Mouse (Mus musculus): ENCODE data around the gene Bicra. TPM values are rescaled to one million over a fixed set of nuclear protein-coding genes. Genes with fewer than 3 reads are reported as not detected.

Gene Bicra
- polyA plus RNA-seq, 1 experiment from 2014 or later, result 1.8 TPM

GRCm38 (mm10) chr7:16009636-16010035, 38.1 kb downstream of the Bicra start:
- Histone ChIP-seq H3K27ac (replicated peaks) (no peak overlapping the region), H3K27me3 (ENCODE audit: control insufficient read depth, insufficient read depth, low read length) (no peaks in the 10 kb centered on the region), H3K4me3 (ENCODE audit: low read depth, low read length) (no peak overlapping the region), H3K9me3 (ENCODE audit: control insufficient read depth, low read length) (no peaks in the 10 kb centered on the region), H3K4me2 (replicated peaks; ENCODE audit: low read depth) (no peak overlapping the region), H3K9ac (ENCODE audit: low read length) (no peak overlapping the region), H3K4me1 (replicated peaks; ENCODE audit: control insufficient read depth, insufficient read depth) (no peaks in the 10 kb centered on the region), H3K36me3 (ENCODE audit: control insufficient read depth, insufficient read depth, low read length) (no peaks in the 10 kb centered on the region; the same call in 1 of the 2 replicates)
- ATAC-seq (ENCODE audit: low FRiP score, low TSS enrichment) (no peak), DNase-seq (ENCODE audit: low spot score) (no peak)
- TF ChIP-seq CTCF (IDR thresholded peaks at IDR 0.05; ENCODE audit: low read depth), result no peak
- TF ChIP-seq EP300 (optimal IDR thresholded peaks at IDR 0.05), result no peak
- WGBS, result 91% methylated on average over 7 of the region's 7 CpGs

GRCm38 (mm10) chr7:16005020-16005419, 42.7 kb downstream of the Bicra start:
- H3K27me3 ChIP-seq (ENCODE audit: control insufficient read depth, insufficient read depth, low read length), result no peaks in the 10 kb centered on the region
- H3K4me3 ChIP-seq (ENCODE audit: low read depth, low read length), result no peak overlapping the region
- H3K9me3 ChIP-seq (ENCODE audit: control insufficient read depth, low read length), result no peaks in the 10 kb centered on the region
- ATAC-seq (ENCODE audit: low FRiP score, low TSS enrichment) (peak; percentile 68), DNase-seq (ENCODE audit: low spot score) (no peak)
- WGBS, result 60% methylated on average over 3 of the region's 3 CpGs
- no peak for TF ChIP-seq EP300 (optimal IDR thresholded peaks at IDR 0.05)
- no peak for TF ChIP-seq CTCF (IDR thresholded peaks at IDR 0.05; ENCODE audit: low read depth)
- no peaks in the 10 kb centered on the region; the same call in none of the 2 replicates for H3K4me1 ChIP-seq (replicated peaks; ENCODE audit: control insufficient read depth, insufficient read depth)
- no peak overlapping the region for H3K27ac ChIP-seq (replicated peaks)
- no peak overlapping the region for H3K9ac ChIP-seq (ENCODE audit: low read length)
- H3K36me3 ChIP-seq (ENCODE audit: control insufficient read depth, insufficient read depth, low read length), result no peaks in the 10 kb centered on the region
- H3K4me2 ChIP-seq (replicated peaks; ENCODE audit: low read depth), result no peak overlapping the region

GRCm38 (mm10) chr7:16004177-16004856, 43.4 kb downstream of the Bicra start:
- Histone ChIP-seq H3K4me2 (replicated peaks; ENCODE audit: low read depth) (no peak overlapping the region), H3K27ac (replicated peaks) (0 out of 2 replicates have a peak overlapping the region, but pooled peaks have one; percentile 35), H3K9ac (ENCODE audit: low read length) (no peak overlapping the region), H3K4me3 (ENCODE audit: low read depth, low read length) (no peak overlapping the region), H3K27me3 (ENCODE audit: control insufficient read depth, insufficient read depth, low read length) (no peaks in the 10 kb centered on the region), H3K4me1 (replicated peaks; ENCODE audit: control insufficient read depth, insufficient read depth) (no peaks in the 10 kb centered on the region; the same call in none of the 2 replicates), H3K36me3 (ENCODE audit: control insufficient read depth, insufficient read depth, low read length) (no peaks in the 10 kb centered on the region), H3K9me3 (ENCODE audit: control insufficient read depth, low read length) (no peaks in the 10 kb centered on the region)
- no peak for ATAC-seq (ENCODE audit: low FRiP score, low TSS enrichment)
- 60% methylated on average over 12 of the region's 12 CpGs for WGBS
- TF ChIP-seq EP300 (optimal IDR thresholded peaks at IDR 0.05) (no peak), CTCF (IDR thresholded peaks at IDR 0.05; ENCODE audit: low read depth) (no peak)
- DNase-seq (ENCODE audit: low spot score), result no peak

GRCm38 (mm10) chr7:16003032-16003431, 44.7 kb downstream of the Bicra start:
- H3K9me3 ChIP-seq (ENCODE audit: control insufficient read depth, low read length), result no peaks in the 10 kb centered on the region
- H3K4me1 ChIP-seq (replicated peaks; ENCODE audit: control insufficient read depth, insufficient read depth), result no peaks in the 10 kb centered on the region; the same call in none of the 2 replicates
- no peaks in the 10 kb centered on the region for H3K27me3 ChIP-seq (ENCODE audit: control insufficient read depth, insufficient read depth, low read length)
- H3K36me3 ChIP-seq (ENCODE audit: control insufficient read depth, insufficient read depth, low read length), result no peaks in the 10 kb centered on the region
- WGBS, result 63% methylated on average over 4 of the region's 4 CpGs
- no peak for TF ChIP-seq EP300 (optimal IDR thresholded peaks at IDR 0.05)
- no peak for TF ChIP-seq CTCF (IDR thresholded peaks at IDR 0.05; ENCODE audit: low read depth)
- H3K4me3 ChIP-seq (ENCODE audit: low read depth, low read length), result no peak overlapping the region
- H3K4me2 ChIP-seq (replicated peaks; ENCODE audit: low read depth), result no peak overlapping the region
- no peak overlapping the region for H3K27ac ChIP-seq (replicated peaks)
- ATAC-seq (ENCODE audit: low FRiP score, low TSS enrichment) (no peak), DNase-seq (ENCODE audit: low spot score) (no peak)
- H3K9ac ChIP-seq (ENCODE audit: low read length), result no peak overlapping the region

GRCm38 (mm10) chr7:16002171-16002570, 45.5 kb downstream of the Bicra start:
- Histone ChIP-seq H3K27ac (replicated peaks) (peak overlapping the region; percentile 49), H3K27me3 (ENCODE audit: control insufficient read depth, insufficient read depth, low read length) (no peaks in the 10 kb centered on the region), H3K9me3 (ENCODE audit: control insufficient read depth, low read length) (no peaks in the 10 kb centered on the region), H3K36me3 (ENCODE audit: control insufficient read depth, insufficient read depth, low read length) (peaks cover 2% of the 10 kb centered on the region; the same call in 1 of the 2 replicates), H3K9ac (ENCODE audit: low read length) (no peak overlapping the region), H3K4me2 (replicated peaks; ENCODE audit: low read depth) (no peak overlapping the region), H3K4me3 (ENCODE audit: low read depth, low read length) (no peak overlapping the region), H3K4me1 (replicated peaks; ENCODE audit: control insufficient read depth, insufficient read depth) (no peaks in the 10 kb centered on the region; the same call in none of the 2 replicates)
- no peak for DNase-seq (ENCODE audit: low spot score)
- WGBS, result 49% methylated on average over 5 of the region's 5 CpGs
- no peak for TF ChIP-seq EP300 (optimal IDR thresholded peaks at IDR 0.05)
- no peak for TF ChIP-seq CTCF (IDR thresholded peaks at IDR 0.05; ENCODE audit: low read depth)
- peak; percentile 7; the same call in 1 of the 2 replicates for ATAC-seq (ENCODE audit: low FRiP score, low TSS enrichment)

- Histone ChIP-seq H3K27me3 (ENCODE audit: control insufficient read depth, insufficient read depth, low read length) (no peaks in the 10 kb centered on the region), H3K36me3 (ENCODE audit: control insufficient read depth, insufficient read depth, low read length) (peaks cover 2% of the 10 kb centered on the region; the same call in 1 of the 2 replicates), H3K4me1 (replicated peaks; ENCODE audit: control insufficient read depth, insufficient read depth) (no peaks in the 10 kb centered on the region; the same call in none of the 2 replicates), H3K27ac (replicated peaks) (peak overlapping the region; percentile 49), H3K4me2 (replicated peaks; ENCODE audit: low read depth) (no peak overlapping the region), H3K9ac (ENCODE audit: low read length) (no peak overlapping the region), H3K9me3 (ENCODE audit: control insufficient read depth, low read length) (no peaks in the 10 kb centered on the region), H3K4me3 (ENCODE audit: low read depth, low read length) (no peak overlapping the region)
- no peak for TF ChIP-seq CTCF (IDR thresholded peaks at IDR 0.05; ENCODE audit: low read depth)
- no peak for TF ChIP-seq EP300 (optimal IDR thresholded peaks at IDR 0.05)
- no peak for DNase-seq (ENCODE audit: low spot score)
- no peak for ATAC-seq (ENCODE audit: low FRiP score, low TSS enrichment)
- 67% methylated on average over 1 of the region's 1 CpGs for WGBS
Measured at GRCm38 (mm10) chr7:16001691-16002090, 46.0 kb downstream of the Bicra start.
